Mouse (Mus musculus) G1E (cell line): ENCODE data around the gene Adm. TPM values are rescaled to one million over a fixed set of nuclear protein-coding genes. Genes with fewer than 3 reads are reported as not detected.

Experiments used
- ATAC-seq: 2 replicates; pipeline ENCODE4 v1.8.0; 2016; ENCODE audit warnings: mild to moderate bottlenecking; ENCODE audit not compliant: insufficient number of reproducible peaks, poor library complexity, low FRiP score, severe bottlenecking; ENCODE audit errors: extremely low read depth
- DNase-seq: peaks from one replicate; pipeline ENCODE4 v3.0.0; 2012; ENCODE audit warnings: low spot score
- H3K27me3 ChIP-seq: 2 replicates; pipeline ENCODE4 v1.6.1; 2012; ENCODE audit warnings: mild to moderate bottlenecking, low read length, inconsistent platforms; ENCODE audit not compliant: insufficient read depth
- H3K36me3 ChIP-seq: replicated peaks from 2 replicates; pipeline ENCODE3; 2012; ENCODE audit warnings: mild to moderate bottlenecking, inconsistent platforms
- H3K4me1 ChIP-seq: 2 replicates; pipeline ENCODE4 v1.6.1; 2012; ENCODE audit warnings: low read depth, low read length, inconsistent platforms, mixed read lengths; ENCODE audit not compliant: insufficient read depth
- H3K4me3 ChIP-seq: 2 replicates; pipeline ENCODE4 v1.5.1; 2012; ENCODE audit warnings: low read depth, mild to moderate bottlenecking, inconsistent platforms, low read length, moderate library complexity, mixed read lengths
- H3K9me3 ChIP-seq: replicated peaks from 2 replicates; pipeline ENCODE4 v1.6.1; 2012; ENCODE audit warnings: inconsistent platforms
- CTCF ChIP-seq: IDR thresholded peaks from 2 replicates; pipeline ENCODE4 v1.5.1; 2012; ENCODE audit warnings: low read depth, low read length, inconsistent platforms, mixed read lengths
- GATA1 ChIP-seq: IDR thresholded peaks from 2 replicates; pipeline ENCODE4 v1.6.1; 2012; ENCODE audit warnings: borderline replicate concordance, low read length, inconsistent platforms, mixed read lengths
- GATA2 ChIP-seq: IDR thresholded peaks from 2 replicates; pipeline ENCODE4 v1.6.1; 2012; ENCODE audit warnings: low read depth, low read length, inconsistent platforms, borderline replicate concordance
- POLR2AphosphoS5 ChIP-seq: IDR thresholded peaks from 2 replicates; pipeline ENCODE4 v1.6.1; 2012; ENCODE audit warnings: low read depth, low read length, inconsistent platforms; ENCODE audit not compliant: insufficient replicate concordance
- TAL1 ChIP-seq: conservative IDR thresholded peaks from 2 replicates; pipeline ENCODE4 v1.6.1; 2012; ENCODE audit warnings: low read depth, low read length, inconsistent platforms, mixed read lengths
- polyA plus RNA-seq: library from polyadenylated mRNA; stranded (reverse); fragments of >175 nt; gene quantifications from 2 replicates; pipeline ENCODE4 v1.2.3, GENCODE M21; 2012
- total RNA-seq, 2 experiments: library from RNA; stranded (forward) in 1 of 2; stranded (reverse) in 1 of 2; fragments of 200-1000 nt in 1 of 2; fragments of >200 nt in 1 of 2; fragmentation: Nextera tagmentation in 1 of 2; gene quantifications; 2 replicates each; pipeline ENCODE4 v1.2.3; 2014 to 2017

Gene Adm
- total and polyA plus RNA-seq, 3 experiments: not detected

DNA sequence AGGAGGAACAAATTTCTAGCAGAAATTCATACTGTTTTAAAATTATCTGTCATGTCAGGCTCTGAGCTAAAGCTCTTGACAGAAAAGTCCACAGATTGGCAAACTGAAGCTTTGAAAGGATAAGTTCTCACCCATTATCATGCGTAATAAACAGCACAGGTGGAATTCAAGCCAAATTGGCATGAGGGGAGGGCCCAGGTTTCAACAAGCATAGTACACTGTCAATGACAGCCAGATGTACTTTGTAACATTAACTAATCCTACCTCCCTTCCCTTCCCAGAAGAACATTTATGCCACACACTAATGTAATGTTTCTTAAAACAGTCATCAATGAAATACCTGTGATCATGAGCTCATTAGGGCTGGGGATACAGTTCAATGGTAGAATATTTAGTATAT lies 30.3 kb upstream of the Adm start:
- DNase-seq (no peak), ATAC-seq (no peak)
- H3K36me3 ChIP-seq: no peaks in the 10 kb centered on the region
- H3K4me1 ChIP-seq: no peaks in the 10 kb centered on the region
- no peaks in the 10 kb centered on the region for H3K9me3 ChIP-seq
- no peak overlapping the region for H3K4me3 ChIP-seq
- TF ChIP-seq CTCF (no peak), GATA2 (no peak), TAL1 (no peak)
- H3K27me3 ChIP-seq: no peaks in the 10 kb centered on the region; the same call in 1 of the 2 replicates

- ATAC-seq (no peak), DNase-seq (no peak)
- Histone ChIP-seq H3K4me1 (no peaks in the 10 kb centered on the region), H3K9me3 (no peaks in the 10 kb centered on the region), H3K27me3 (peaks cover 6% of the 10 kb centered on the region), H3K4me3 (no peak overlapping the region), H3K36me3 (no peaks in the 10 kb centered on the region)
- TF ChIP-seq CTCF: no peak
- no peak for TF ChIP-seq TAL1
- no peak for TF ChIP-seq GATA1
- TF ChIP-seq GATA2: no peak
Observed at GRCm38 (mm10) chr7:110605476-110605875, 22.0 kb upstream of the Adm start.

DNA sequence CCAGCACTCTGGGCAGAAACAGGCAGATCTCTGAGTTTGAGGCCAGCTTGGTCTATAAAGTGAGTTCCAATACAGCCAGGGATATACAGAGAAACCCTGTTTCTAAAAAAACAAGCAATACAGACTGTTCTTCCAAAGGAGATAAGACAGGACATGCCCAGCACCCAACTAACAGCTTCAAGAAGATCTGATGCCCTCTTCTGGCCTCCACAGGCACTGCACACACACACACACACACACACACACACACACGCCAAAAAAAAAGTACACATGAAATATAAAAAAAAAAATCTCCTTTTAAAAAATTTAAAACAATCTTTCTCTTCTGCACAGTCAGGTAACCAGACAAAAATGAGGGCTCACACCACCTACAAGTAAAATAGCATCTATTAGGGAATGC lies 20.6 kb upstream of the Adm start:
- Histone ChIP-seq H3K4me3 (no peak overlapping the region), H3K4me1 (no peaks in the 10 kb centered on the region), H3K27me3 (peaks cover 6% of the 10 kb centered on the region), H3K36me3 (no peaks in the 10 kb centered on the region), H3K9me3 (no peaks in the 10 kb centered on the region)
- ATAC-seq (no peak), DNase-seq (no peak)
- TF ChIP-seq POLR2AphosphoS5 (no peak), GATA2 (no peak), GATA1 (no peak)

GRCm38 (mm10) chr7:110613381-110614132 lies 13.9 kb upstream of the Adm start:
- Histone ChIP-seq H3K9me3 (peaks cover 11% of the 10 kb centered on the region), H3K4me3 (no peak overlapping the region), H3K4me1 (no peaks in the 10 kb centered on the region), H3K36me3 (no peaks in the 10 kb centered on the region), H3K27me3 (peaks cover 2% of the 10 kb centered on the region; the same call in 1 of the 2 replicates)
- TF ChIP-seq TAL1: no peak
- no peak for TF ChIP-seq POLR2AphosphoS5
- no peak for TF ChIP-seq GATA1
- no peak for TF ChIP-seq GATA2
- no peak for TF ChIP-seq CTCF
- DNase-seq: no peak
- ATAC-seq: no peak

DNA sequence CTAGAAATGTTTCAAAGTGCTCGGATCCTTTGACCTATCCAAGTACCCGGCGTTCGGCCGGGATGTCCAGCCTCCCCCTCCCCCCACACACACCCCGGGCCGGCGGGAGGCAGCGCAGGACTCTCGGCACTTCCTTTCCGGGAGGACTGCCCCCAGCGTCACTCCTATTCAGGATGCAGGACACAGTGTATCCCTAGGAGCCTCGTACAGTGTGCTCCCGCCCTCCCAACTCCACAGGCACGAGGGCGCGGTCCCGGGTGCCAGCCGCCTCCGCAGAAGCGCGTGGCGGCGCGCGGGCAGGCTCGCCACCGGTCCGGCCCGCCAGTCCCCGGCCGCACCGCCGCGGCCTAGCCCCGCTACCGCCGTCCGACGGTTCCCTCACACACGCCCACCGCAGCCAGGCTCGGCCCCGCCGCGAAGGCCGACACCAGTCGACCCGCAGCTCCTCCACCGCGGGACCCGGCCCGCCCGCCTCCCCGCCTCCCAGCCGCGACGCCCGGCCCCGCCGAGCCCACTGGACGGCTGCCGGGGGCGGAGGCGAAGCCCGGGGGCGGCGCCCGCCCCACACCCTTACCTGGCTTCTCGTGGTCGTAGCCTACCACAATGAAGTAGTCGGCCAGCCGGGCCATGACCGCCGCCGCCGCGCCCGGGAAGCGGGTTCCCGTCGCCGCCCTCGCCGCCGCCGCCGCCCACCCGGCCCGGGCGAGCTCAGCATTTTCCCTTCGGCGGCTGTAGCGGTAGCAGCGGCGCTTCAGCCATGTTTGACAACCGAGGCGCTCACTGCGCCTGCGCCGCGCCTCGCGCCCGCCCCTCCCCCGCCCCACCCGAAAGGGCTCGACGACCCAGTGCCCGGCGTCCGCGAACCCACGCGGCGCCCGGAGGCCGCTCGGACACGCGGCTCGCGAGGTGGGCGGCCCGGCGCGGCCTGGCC lies 13.1 kb upstream of the Adm start, which contains the start of gene Sbf2:
Sbf2 (minus strand) TSS at position 790 of the 931 bp plus-strand sequence.
- Histone ChIP-seq H3K9me3 (peaks cover 11% of the 10 kb centered on the region), H3K36me3 (no peaks in the 10 kb centered on the region), H3K4me1 (no peaks in the 10 kb centered on the region), H3K4me3 (no peak within 1 kb of the TSS), H3K27me3 (no peaks in the 10 kb centered on the region; the same call in 1 of the 2 replicates)
- no peak for ATAC-seq
- no peak for DNase-seq
- TF ChIP-seq CTCF (no peak), POLR2AphosphoS5 (no peak), TAL1 (no peak), GATA2 (no peak), GATA1 (no peak)

DNA sequence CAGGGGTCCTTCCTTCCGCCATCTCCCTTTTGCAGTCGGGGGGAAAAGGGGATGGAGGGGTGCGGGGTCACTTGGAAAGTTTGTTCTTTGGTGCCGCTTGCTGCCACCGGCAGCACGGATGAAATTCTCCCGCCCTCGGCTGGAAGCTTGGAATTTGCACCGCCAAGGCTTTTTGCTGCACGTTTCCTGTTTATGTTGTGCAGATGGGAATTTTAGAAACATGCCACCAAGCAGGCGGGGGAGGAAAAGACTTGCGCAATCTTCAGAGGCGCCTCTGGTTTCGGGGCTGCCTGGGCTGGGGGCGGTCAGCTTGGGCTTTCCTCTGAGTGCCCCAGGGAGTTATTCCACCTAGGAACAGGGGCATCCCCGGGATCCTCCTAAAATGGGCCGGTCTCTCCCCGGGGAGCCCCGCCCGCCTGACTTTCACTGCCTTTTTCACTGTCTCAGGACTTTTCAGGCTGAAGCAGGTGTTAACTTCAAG lies 12.3 kb upstream of the Adm start:
- no peaks in the 10 kb centered on the region for H3K4me1 ChIP-seq
- ATAC-seq (no peak), DNase-seq (no peak)
- H3K4me3 ChIP-seq: no peak overlapping the region
- TF ChIP-seq GATA2: no peak
- no peak for TF ChIP-seq POLR2AphosphoS5
- no peak for TF ChIP-seq GATA1
- no peak for TF ChIP-seq CTCF
- H3K36me3 ChIP-seq: no peaks in the 10 kb centered on the region
- peaks cover 2% of the 10 kb centered on the region; the same call in 1 of the 2 replicates for H3K27me3 ChIP-seq
- H3K9me3 ChIP-seq: peaks cover 11% of the 10 kb centered on the region
